Mouse (Mus musculus) layer of hippocampus, adult 9-10 months (tissue): ENCODE results near the gene Erp29.
A peak's percentile ranks its signal among the peaks of the same experiment; 100 is the strongest.

ENCODE experiments used
- DNase-seq: peaks from one replicate; pipeline ENCODE4 v3.0.0; 2022; ENCODE audit warnings: low spot score

Gene Erp29

DNA sequence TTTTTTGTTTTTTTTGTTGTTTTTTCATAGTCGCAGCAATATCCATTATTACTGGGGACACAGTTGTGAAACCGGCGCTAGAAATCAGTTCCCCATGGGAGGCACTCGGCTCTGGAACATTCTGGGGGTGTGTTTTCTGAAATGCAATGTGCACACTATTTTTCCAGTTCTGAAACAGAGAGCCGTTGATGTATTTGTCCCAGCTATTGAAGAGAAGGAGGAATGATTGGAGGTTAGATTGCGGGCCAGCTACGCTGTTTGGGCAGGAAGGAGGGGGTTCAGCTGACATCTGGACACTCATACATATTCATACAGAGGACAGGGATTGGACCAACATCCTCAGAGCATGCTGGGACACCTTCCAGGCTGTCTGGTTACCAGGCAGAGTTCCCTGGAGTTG is 63.2 kb downstream of the Erp29 start:
- DNase-seq = no peak

DNA sequence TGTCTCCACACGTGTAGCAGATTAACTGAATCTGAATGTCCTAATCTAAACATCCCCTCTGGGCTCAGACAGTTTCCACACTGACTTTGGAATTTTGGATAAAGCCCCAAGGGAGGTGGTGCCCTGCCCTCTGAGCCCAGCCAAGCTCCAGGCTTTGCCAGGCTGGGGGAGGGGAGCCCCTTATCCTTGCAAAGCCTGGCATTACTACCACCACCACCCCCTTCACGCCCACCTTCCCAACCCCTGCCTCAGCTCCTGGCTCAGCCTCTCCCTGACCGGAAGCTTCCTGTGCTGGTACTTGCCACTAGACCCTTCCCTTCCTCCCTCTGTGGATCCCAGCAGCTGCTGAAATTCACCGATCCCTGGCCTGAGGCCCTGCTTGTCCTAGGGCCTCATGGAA is 65.2 kb downstream of the Erp29 start:
- DNase-seq = no peak

DNA sequence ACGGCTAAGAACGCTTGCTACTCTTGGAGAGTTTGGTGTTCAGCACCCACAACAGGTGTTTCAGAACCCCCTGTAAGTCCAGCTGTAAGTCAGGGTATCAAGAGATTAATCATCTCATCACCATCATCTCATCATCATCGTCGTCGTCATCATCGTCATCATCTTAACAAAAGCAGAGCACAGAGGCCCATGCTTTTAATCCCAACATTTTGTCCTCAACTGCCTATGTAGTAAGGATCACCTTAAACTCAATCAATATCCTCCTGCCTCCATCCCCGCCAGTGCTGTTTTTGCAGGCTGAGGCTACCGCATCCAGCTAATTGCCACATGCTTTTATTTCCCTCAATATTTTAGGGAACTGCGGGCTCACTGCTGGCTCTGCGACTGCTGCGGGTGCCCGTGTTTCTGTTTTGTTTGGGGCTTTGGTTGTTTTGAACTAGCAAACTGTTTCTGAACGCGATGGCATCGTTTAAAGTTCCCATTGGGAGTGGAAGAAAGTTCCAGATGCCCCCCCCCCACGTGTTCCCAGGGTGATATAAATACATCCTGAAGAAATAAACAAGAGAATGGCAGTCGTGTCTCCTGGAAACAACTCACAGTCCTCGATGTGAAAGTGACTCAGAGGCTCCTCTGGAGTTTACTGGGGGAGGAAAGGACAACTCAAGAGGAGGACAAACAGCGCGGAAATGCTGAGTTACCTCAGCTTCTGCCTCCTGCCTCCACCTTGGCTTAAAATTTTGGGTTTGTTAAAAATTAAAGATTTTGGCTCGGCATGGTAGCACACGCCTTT is 66.0 kb downstream of the Erp29 start:
- no peak for DNase-seq

DNA sequence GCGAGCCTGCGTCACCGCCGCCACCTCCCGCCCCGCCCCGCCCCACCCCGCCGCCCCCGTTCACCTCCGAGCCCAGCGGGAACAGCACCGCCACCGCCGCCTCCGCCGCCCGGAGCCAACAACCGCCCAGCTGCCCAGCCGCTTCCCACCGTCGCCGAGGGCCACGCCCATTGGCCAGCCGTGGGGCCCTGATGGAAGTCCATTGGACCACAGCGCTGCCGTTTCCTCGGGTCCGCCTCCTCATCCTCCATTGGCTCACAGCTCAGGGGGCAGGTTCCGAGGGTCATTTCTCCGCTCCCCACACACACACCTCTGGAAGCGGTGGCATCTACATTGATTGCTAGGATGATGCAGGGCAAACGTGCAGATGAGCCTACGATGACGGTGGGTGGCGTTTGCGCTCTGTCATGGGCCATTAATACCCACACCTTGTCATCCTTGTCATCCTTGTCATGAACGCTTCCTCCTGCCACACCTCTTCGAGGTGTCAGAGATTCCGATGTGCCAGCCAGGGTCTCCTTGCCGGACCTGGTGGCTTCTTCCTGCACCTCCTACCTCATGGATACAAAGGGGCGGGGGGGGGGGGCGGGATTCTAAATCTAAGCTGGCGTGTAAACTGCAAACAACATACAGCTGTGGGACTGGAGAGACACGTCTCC is 66.7 kb downstream of the Erp29 start, which contains the start of gene Trafd1:
Gene Trafd1 (minus strand): TSS at position 172 of the 659 bp plus-strand sequence.
- peak; percentile 74 for DNase-seq

DNA sequence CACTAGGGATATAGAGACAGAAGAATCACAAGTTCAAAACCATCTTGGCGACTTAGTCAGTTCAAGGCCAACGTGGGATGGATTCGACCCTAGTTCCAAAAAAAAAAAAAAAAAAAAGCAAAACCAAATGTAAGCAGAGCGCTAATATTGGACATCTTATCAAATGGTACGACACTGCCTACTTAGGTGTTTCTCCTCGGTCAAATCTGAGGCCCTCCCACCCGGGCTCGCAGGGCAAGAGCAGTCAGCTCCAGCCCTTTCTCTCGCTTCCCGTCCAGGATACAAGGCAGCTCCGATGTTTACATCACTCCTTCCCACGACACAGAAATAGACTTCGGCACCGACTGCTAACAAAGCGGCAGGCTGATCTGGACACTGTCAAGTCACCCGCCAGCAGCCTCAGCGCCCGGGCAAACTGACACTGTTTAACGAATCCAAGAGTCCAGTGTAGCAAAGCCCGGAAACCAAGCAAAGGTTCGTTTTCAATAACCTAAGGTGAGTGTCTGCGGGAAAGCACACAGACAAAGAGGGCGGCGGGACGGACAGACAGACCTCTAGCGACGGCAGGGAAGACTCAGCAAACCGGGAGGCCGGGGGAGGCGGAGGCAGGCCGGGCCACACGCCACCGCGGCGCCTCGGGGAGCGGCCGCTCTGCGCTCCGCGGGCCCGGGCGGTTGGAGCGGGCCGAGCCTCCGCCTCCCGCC is 67.4 kb downstream of the Erp29 start:
- DNase-seq = no peak

DNA sequence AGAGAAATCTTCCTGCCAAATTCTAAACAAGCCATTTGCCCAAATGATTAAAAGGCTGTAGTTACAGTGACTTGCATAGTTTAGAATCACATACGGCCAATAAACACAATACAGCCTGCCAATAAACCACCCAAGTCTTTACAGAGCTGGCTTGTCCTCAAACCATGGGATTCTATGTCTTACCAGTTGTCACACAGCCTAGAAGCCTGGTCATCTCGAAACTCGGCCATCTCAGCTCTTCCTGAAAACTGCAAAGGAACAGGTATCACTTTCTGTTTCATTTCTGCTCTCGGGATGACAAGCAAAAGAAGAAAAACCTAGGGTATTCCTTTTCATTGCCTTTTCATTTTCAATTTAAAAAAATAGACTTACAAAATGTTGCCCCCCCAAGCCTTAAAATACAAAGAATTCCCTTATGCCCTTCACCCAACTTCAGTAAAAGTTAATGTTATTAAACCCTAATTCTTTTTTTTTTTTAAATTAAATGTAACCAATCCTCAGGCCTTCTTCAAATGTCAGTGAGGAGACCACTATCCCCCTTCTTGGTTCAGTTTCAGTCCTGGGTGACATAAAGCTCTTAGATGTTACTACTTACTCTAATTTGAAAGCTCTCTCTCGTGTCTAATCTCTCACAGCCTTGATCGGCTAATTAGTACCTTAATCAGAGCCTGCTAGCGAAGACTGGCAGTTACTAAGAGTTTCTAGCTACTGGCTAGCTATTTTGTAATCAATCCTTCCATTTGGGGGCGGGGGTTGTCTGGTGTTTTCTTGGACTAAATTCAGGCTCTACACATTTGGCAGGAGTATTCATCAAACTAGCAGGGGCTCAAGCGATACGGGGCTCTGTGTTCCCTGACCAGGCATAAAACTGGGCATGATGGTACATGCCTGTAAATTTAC is 68.2 kb downstream of the Erp29 start:
- DNase-seq = no peak

DNA sequence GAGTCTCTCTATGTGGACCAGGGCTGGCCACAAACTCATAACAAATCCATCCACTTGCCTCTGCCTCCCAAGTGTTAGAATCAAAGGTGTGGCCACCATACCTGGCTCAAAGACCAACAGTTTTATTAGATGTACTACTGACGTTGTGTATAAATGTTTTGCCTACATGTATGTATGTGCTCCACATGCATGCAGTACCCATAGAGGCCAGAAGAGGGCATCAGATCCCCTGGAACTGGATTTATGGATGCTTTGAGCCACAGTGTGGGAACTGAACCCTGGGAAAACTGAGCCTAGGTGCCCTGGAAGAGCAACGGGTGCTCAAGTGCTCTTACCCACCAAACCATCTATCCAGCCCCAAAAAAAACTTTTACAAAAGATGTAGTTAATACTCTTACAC is 71.6 kb downstream of the Erp29 start:
- DNase-seq = no peak

DNA sequence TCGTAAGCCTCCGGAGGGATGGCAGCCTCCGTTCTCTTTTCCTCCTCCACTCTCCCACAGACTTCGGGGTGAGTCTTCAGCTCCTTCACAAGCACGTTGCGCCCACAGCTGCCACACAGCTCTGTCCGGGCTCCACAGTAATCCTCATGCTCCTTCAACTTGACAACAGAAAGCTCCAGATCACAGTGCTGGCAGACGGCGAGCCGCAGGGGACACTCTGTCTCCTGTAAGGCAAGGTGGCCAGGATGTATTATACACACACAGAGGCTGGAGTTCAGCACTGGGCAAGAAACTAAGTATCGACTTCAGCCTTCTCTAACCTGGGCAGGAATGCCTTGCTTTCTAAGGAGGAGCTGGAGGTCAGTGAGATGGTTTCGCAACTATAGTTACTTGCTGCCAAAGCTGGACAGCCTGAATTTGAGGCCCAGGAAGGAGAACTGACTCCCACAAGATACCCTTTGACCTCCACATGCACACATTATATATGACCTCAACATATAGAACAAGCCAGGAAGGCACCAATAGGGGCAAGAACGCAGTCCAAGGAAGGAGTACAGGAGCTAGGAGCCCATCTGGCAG is 73.5 kb downstream of the Erp29 start:
- DNase-seq = no peak
